Mouse (Mus musculus) heart, adult 2 months (tissue): ENCODE data around the gene H2-T3.
"Not testable (repeated sequence)": the region's sequence is repeated elsewhere in the genome, so short reads cannot be mapped to it uniquely, and the experiment has no call there.

Experiments
- CTCF ChIP-seq: fragments of 200-600 bp; IDR thresholded peaks from 2 replicates; pipeline ENCODE4 v1.8.1; 2022; ENCODE audit warnings: antibody characterized with exemption, mild to moderate bottlenecking, moderate library complexity
- EP300 ChIP-seq: fragments of 200-500 bp; IDR thresholded peaks from 2 replicates; pipeline ENCODE4 v1.6.1; 2011; ENCODE audit warnings: low read depth, low read length, control low read depth; ENCODE audit not compliant: insufficient read depth
- POLR2A ChIP-seq: fragments of 200-500 bp; IDR thresholded peaks from 2 replicates; pipeline ENCODE4 v1.6.1; 2011; ENCODE audit warnings: mild to moderate bottlenecking, low read depth, low read length, control low read depth; ENCODE audit not compliant: insufficient read depth

GRCm38 (mm10) chr17:36235300-36235699, 45.2 kb upstream of the H2-T3 start:
- not testable (repeated sequence) for TF ChIP-seq CTCF, POLR2A, EP300
